Mouse (Mus musculus) bone marrow macrophage, adult 2 months (primary cell): ENCODE results near the gene Ret.

Experiments
- CTCF ChIP-seq: IDR thresholded peaks from 2 replicates; pipeline ENCODE4 v1.5.1; 2012; ENCODE audit warnings: low read depth, mild to moderate bottlenecking, low read length, moderate library complexity
- POLR2A ChIP-seq: IDR thresholded peaks from 2 replicates; pipeline ENCODE4 v1.6.1; 2012; ENCODE audit warnings: mild to moderate bottlenecking, low read depth, low read length, borderline replicate concordance

DNA sequence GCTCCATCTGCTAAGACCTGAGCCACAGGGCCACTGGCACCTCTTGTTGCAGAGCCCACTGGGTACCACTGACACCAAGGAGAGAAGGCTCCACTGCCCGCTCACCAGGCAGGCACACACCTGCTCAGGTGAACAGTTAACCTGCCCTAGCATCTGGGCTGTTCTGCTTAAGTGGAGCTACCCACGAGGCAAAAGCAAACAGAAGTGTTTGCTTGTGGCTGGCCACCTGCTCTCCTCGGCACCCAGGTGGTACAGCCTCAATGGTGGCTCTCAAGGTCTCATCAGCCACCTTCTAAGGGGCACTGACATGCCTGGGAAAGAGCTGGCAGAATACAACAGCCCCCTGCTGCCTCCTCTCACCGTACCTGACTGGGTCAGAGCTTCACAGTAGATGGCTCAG lies 5.3 kb downstream of the Ret start:
- TF ChIP-seq POLR2A (no peak), CTCF (no peak)
